Mouse (Mus musculus) limb, embryonic 14.5 days (tissue): ENCODE data around the gene Snx4. TPM values are rescaled to one million over a fixed set of nuclear protein-coding genes. Genes with fewer than 3 reads are reported as not detected.

Experiments
- ATAC-seq: fragments of 200-750 bp; cut with Nextera tagmentation; 2 replicates; pipeline ENCODE4 v1.8.0; 2017; ENCODE audit warnings: low read depth, moderate number of reproducible peaks, moderate TSS enrichment; ENCODE audit not compliant: low FRiP score
- DNase-seq: peaks from one replicate; pipeline ENCODE4 v3.0.0-alpha.2; 2015; ENCODE audit warnings: low spot score
- H3K27ac ChIP-seq: fragments of 300-500 bp; sonication (generic); replicated peaks from 2 replicates; pipeline ENCODE4 v1.5.1; 2014; ENCODE audit warnings: low read depth, mild to moderate bottlenecking, low read length, moderate library complexity, mixed read lengths
- H3K27me3 ChIP-seq: fragments of 300-500 bp; sonication (generic); 2 replicates; pipeline ENCODE4 v1.6.1; 2014; ENCODE audit warnings: low read length, mixed read lengths; ENCODE audit not compliant: control insufficient read depth, insufficient read depth
- H3K36me3 ChIP-seq: fragments of 300-500 bp; sonication (generic); 2 replicates; pipeline ENCODE4 v1.6.1; 2014; ENCODE audit warnings: mild to moderate bottlenecking, low read length, moderate library complexity, mixed read lengths; ENCODE audit not compliant: control insufficient read depth, insufficient read depth
- H3K4me1 ChIP-seq: fragments of 300-500 bp; sonication (generic); 2 replicates; pipeline ENCODE4 v1.6.1; 2014; ENCODE audit warnings: antibody characterized with exemption, low read length, mixed read lengths; ENCODE audit not compliant: control insufficient read depth, insufficient read depth
- H3K4me2 ChIP-seq: fragments of 300-500 bp; sonication (generic); replicated peaks from 2 replicates; pipeline ENCODE4 v1.6.1; 2014; ENCODE audit warnings: low read depth, mild to moderate bottlenecking, low read length, moderate library complexity; ENCODE audit not compliant: severe bottlenecking
- H3K4me3 ChIP-seq: fragments of 300-500 bp; sonication (generic); replicated peaks from 2 replicates; pipeline ENCODE4 v1.5.1; 2014; ENCODE audit warnings: low read length
- H3K9ac ChIP-seq: fragments of 300-500 bp; sonication (generic); 2 replicates; pipeline ENCODE4 v1.6.1; 2014; ENCODE audit warnings: mild to moderate bottlenecking, low read depth, low read length, moderate library complexity; ENCODE audit not compliant: severe bottlenecking
- H3K9me3 ChIP-seq: fragments of 300-500 bp; sonication (generic); 2 replicates; pipeline ENCODE4 v1.6.1; 2016; ENCODE audit warnings: low read length; ENCODE audit not compliant: control insufficient read depth
- POLR2A ChIP-seq: fragments of 200-500 bp; IDR thresholded peaks from 2 replicates; pipeline ENCODE4 v1.8.0; 2012; ENCODE audit warnings: inconsistent platforms, mild to moderate bottlenecking, moderate library complexity, borderline replicate concordance; ENCODE audit not compliant: insufficient read depth, insufficient read length; ENCODE audit errors: extremely low read depth
- WGBS: fragments of 180-500 bp; shearing (Covaris S2); extraction: QIAGEN DNeasy Blood & Tissue Kit; methylation state at CpG from one replicate; pipeline ENCODE4 v1.1.7; 2014; 5-methylcytosine and 5-hydroxymethylcytosine counted together
- polyA plus RNA-seq, 2 experiments: library from polyadenylated mRNA; depleted of rRNA in 1 of 2; stranded (reverse) in 1 of 2; unstranded in 1 of 2; fragments of >200 nt; fragmentation: Nextera tagmentation in 1 of 2; extraction: Ambion mirVana in 1 of 2; gene quantifications; 2 replicates each; pipeline versions ENCODE4 v1.2.1 to v1.2.3; 2012 to 2014

Snx4 gene
- polyA plus RNA-seq, 2 experiments = 43.0 to 96.6 TPM

DNA sequence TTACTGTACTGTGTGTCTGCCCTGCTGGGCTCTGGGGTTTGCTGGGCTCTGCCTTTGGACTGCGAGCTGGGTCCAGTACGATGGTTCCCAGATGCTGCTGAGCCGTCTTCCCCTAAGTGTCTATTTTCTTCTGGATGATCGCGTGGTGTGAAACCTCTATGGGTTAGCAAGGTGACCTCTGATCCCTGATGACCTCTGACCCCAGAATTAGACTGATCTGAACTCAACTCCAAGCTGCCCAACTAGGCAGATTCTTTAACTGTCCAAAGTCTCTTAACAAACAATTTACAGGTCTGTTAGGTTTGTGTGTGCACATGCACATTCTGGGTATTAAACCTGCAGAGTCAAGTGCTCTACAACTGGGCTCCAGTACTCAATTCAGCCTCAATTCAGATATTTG lies 91.9 kb downstream of the Snx4 start:
- Histone ChIP-seq H3K4me3 (no peak overlapping the region), H3K4me2 (no peak overlapping the region), H3K27ac (no peak overlapping the region), H3K27me3 (no peaks in the 10 kb centered on the region), H3K9me3 (no peaks in the 10 kb centered on the region), H3K9ac (no peak overlapping the region), H3K4me1 (peaks cover 4% of the 10 kb centered on the region; the same call in 1 of the 2 replicates), H3K36me3 (no peaks in the 10 kb centered on the region)
- DNase-seq = no peak
- ATAC-seq = no peak
- TF ChIP-seq POLR2A = no peak
- 62% methylated on average over 5 of the region's 5 CpGs for WGBS

GRCm38 (mm10) chr16:33343601-33344000 lies 92.4 kb downstream of the Snx4 start:
- no peak for TF ChIP-seq POLR2A
- Histone ChIP-seq H3K36me3 (no peaks in the 10 kb centered on the region), H3K4me2 (no peak overlapping the region), H3K27ac (no peak overlapping the region), H3K9me3 (no peaks in the 10 kb centered on the region), H3K9ac (no peak overlapping the region), H3K27me3 (no peaks in the 10 kb centered on the region), H3K4me3 (no peak overlapping the region), H3K4me1 (peaks cover 4% of the 10 kb centered on the region; the same call in 1 of the 2 replicates)
- DNase-seq (no peak), ATAC-seq (no peak)
- WGBS = 90% methylated on average over 7 of the region's 7 CpGs

- Histone ChIP-seq H3K4me2 (no peak overlapping the region), H3K4me1 (peaks cover 4% of the 10 kb centered on the region; the same call in 1 of the 2 replicates), H3K4me3 (no peak overlapping the region), H3K27ac (no peak overlapping the region), H3K27me3 (no peaks in the 10 kb centered on the region), H3K9ac (no peak overlapping the region), H3K9me3 (no peaks in the 10 kb centered on the region), H3K36me3 (no peaks in the 10 kb centered on the region)
- 61% methylated on average over 9 of the region's 9 CpGs for WGBS
- no peak for ATAC-seq
- TF ChIP-seq POLR2A = no peak
- no peak for DNase-seq
Observed at GRCm38 (mm10) chr16:33344379-33344778, 93.1 kb downstream of the Snx4 start.

- Histone ChIP-seq H3K27me3 (no peaks in the 10 kb centered on the region), H3K4me1 (peaks cover 4% of the 10 kb centered on the region; the same call in 1 of the 2 replicates), H3K36me3 (no peaks in the 10 kb centered on the region), H3K4me3 (no peak overlapping the region), H3K27ac (no peak overlapping the region), H3K4me2 (no peak overlapping the region), H3K9ac (no peak overlapping the region), H3K9me3 (no peaks in the 10 kb centered on the region)
- no peak for TF ChIP-seq POLR2A
- no peak for DNase-seq
- ATAC-seq = no peak
- 78% methylated on average over 4 of the region's 4 CpGs for WGBS
Observed at GRCm38 (mm10) chr16:33344875-33345274, 93.6 kb downstream of the Snx4 start.

GRCm38 (mm10) chr16:33346376-33346775 lies 95.1 kb downstream of the Snx4 start:
- no peak overlapping the region for H3K4me3 ChIP-seq
- H3K4me2 ChIP-seq = no peak overlapping the region
- H3K27ac ChIP-seq = no peak overlapping the region
- TF ChIP-seq POLR2A = no peak
- H3K4me1 ChIP-seq = peaks cover 4% of the 10 kb centered on the region; the same call in 1 of the 2 replicates
- WGBS = 30% methylated on average over 3 of the region's 3 CpGs
- no peaks in the 10 kb centered on the region for H3K36me3 ChIP-seq
- H3K27me3 ChIP-seq = no peaks in the 10 kb centered on the region
- no peaks in the 10 kb centered on the region for H3K9me3 ChIP-seq
- no peak overlapping the region for H3K9ac ChIP-seq
- ATAC-seq = no peak
- no peak for DNase-seq

- Histone ChIP-seq H3K4me3 (no peak overlapping the region), H3K36me3 (no peaks in the 10 kb centered on the region), H3K9ac (no peak overlapping the region), H3K9me3 (no peaks in the 10 kb centered on the region), H3K4me2 (no peak overlapping the region), H3K27me3 (no peaks in the 10 kb centered on the region), H3K4me1 (peaks cover 4% of the 10 kb centered on the region; the same call in 1 of the 2 replicates), H3K27ac (no peak overlapping the region)
- ATAC-seq (no peak), DNase-seq (no peak)
- no peak for TF ChIP-seq POLR2A
- WGBS = 47% methylated on average over 5 of the region's 5 CpGs
Observed at GRCm38 (mm10) chr16:33347134-33347533, 95.9 kb downstream of the Snx4 start.

Other genes starting within 250 kb of the Snx4 start
- 0.29 and 1.1 TPM in 2 replicates for gene Iqcg, start 195.2 kb upstream of the Snx4 start, polyA plus RNA-seq (2012; rRNA removed)
- gene Iqcg, start 195.2 kb upstream of the Snx4 start, polyA plus RNA-seq (2014; fragmentation: Nextera tagmentation; extraction: Ambion mirVana) = 0.95 and 2.1 TPM in 2 replicates
- gene Rpl35a, start 195.0 kb upstream of the Snx4 start, polyA plus RNA-seq (2012; rRNA removed) = 974 and 1,399 TPM in 2 replicates
- 967 and 1,006 TPM in 2 replicates for gene Rpl35a, start 195.0 kb upstream of the Snx4 start, polyA plus RNA-seq (2014; fragmentation: Nextera tagmentation; extraction: Ambion mirVana)
- gene Lmln, start 188.9 kb upstream of the Snx4 start, polyA plus RNA-seq (2012; rRNA removed) = 3.5 and 3.6 TPM in 2 replicates
- 1.7 and 1.9 TPM in 2 replicates for gene Lmln, start 188.9 kb upstream of the Snx4 start, polyA plus RNA-seq (2014; fragmentation: Nextera tagmentation; extraction: Ambion mirVana)
- gene Osbpl11, start 66.4 kb upstream of the Snx4 start, polyA plus RNA-seq (2012; rRNA removed) = 14.6 and 15.4 TPM in 2 replicates
- gene Osbpl11, start 66.4 kb upstream of the Snx4 start, polyA plus RNA-seq (2014; fragmentation: Nextera tagmentation; extraction: Ambion mirVana) = 20.6 and 23.8 TPM in 2 replicates
- 23.1 and 26.6 TPM in 2 replicates for gene Zfp148, start 129.4 kb downstream of the Snx4 start, polyA plus RNA-seq (2012; rRNA removed)
- gene Zfp148, start 129.4 kb downstream of the Snx4 start, polyA plus RNA-seq (2014; fragmentation: Nextera tagmentation; extraction: Ambion mirVana) = 50.2 and 54.1 TPM in 2 replicates